Mouse (Mus musculus): Measurements from ENCODE around the gene Apobec4.
A peak's percentile ranks its signal among the peaks of the same experiment; 100 is the strongest.

- peak; percentile 46; the same call in 1 of the 2 replicates for TF ChIP-seq CTCF (IDR thresholded peaks at IDR 0.05; ENCODE audit: insufficient read depth, low read depth, low read length)
- no peak for TF ChIP-seq POLR2A (IDR thresholded peaks at IDR 0.05; ENCODE audit: insufficient read depth, low read depth, low read length)
Observed at GRCm38 (mm10) chr1:152779071-152779737, 28.9 kb downstream of the Apobec4 start.
